Mouse (Mus musculus) forebrain, embryonic 11.5 days (tissue): ENCODE results near the gene 4930579F01Rik. TPM values are rescaled to one million over a fixed set of nuclear protein-coding genes. Genes with fewer than 3 reads are reported as not detected.
A peak's percentile ranks its signal among the peaks of the same experiment; 100 is the strongest.

Experiments used
- ATAC-seq: fragments of 200-750 bp; cut with Nextera tagmentation; replicated peaks from 2 replicates; pipeline ENCODE4 v1.8.0; 2017; ENCODE audit warnings: moderate TSS enrichment; ENCODE audit not compliant: low FRiP score
- DNase-seq: peaks from one replicate; pipeline ENCODE4 v3.0.0-alpha.2; 2017; ENCODE audit warnings: low spot score
- H3K27ac ChIP-seq: fragments of 300-500 bp; sonication (generic); 2 replicates; pipeline ENCODE4 v1.5.1; 2014; ENCODE audit warnings: low read depth, low read length
- H3K27me3 ChIP-seq: fragments of 300-500 bp; sonication (generic); 2 replicates; pipeline ENCODE4 v1.6.1; 2014; ENCODE audit warnings: mild to moderate bottlenecking, low read length, mixed read lengths; ENCODE audit not compliant: control insufficient read depth, insufficient read depth
- H3K36me3 ChIP-seq: fragments of 300-500 bp; sonication (generic); 2 replicates; pipeline ENCODE4 v1.6.1; 2014; ENCODE audit warnings: mild to moderate bottlenecking, low read length, moderate library complexity, mixed read lengths; ENCODE audit not compliant: control insufficient read depth, insufficient read depth
- H3K4me1 ChIP-seq: fragments of 300-500 bp; sonication (generic); replicated peaks from 2 replicates; pipeline ENCODE4 v1.6.1; 2014; ENCODE audit warnings: low read length, mixed read lengths; ENCODE audit not compliant: control insufficient read depth, insufficient read depth
- H3K4me2 ChIP-seq: fragments of 300-500 bp; sonication (generic); 2 replicates; pipeline ENCODE4 v1.6.1; 2014; ENCODE audit warnings: low read depth, mild to moderate bottlenecking, low read length, moderate library complexity, mixed read lengths; ENCODE audit not compliant: severe bottlenecking
- H3K4me3 ChIP-seq: fragments of 300-500 bp; sonication (generic); 2 replicates; pipeline ENCODE4 v1.5.1; 2014; ENCODE audit warnings: low read depth, low read length
- H3K9ac ChIP-seq: fragments of 300-500 bp; sonication (generic); 2 replicates; pipeline ENCODE4 v1.6.1; 2014; ENCODE audit warnings: low read length
- H3K9me3 ChIP-seq: fragments of 300-500 bp; sonication (generic); 2 replicates; pipeline ENCODE4 v1.6.1; 2016; ENCODE audit warnings: low read length, mixed read lengths; ENCODE audit not compliant: control insufficient read depth
- WGBS: fragments of 180-500 bp; shearing (Covaris S2); extraction: QIAGEN DNeasy Blood & Tissue Kit; methylation state at CpG from one replicate; pipeline ENCODE4 v1.1.7; 2014; 5-methylcytosine and 5-hydroxymethylcytosine counted together
- polyA plus RNA-seq: library from polyadenylated mRNA; unstranded; fragments of >200 nt; fragmentation: Nextera tagmentation; extraction: Ambion mirVana; gene quantifications from 2 replicates; pipeline ENCODE4 v1.2.1, GENCODE M21; 2014

4930579F01Rik gene
- polyA plus RNA-seq, 1 experiment from 2014 or later: not detected

- H3K9me3 ChIP-seq: no peaks in the 10 kb centered on the region
- no peaks in the 10 kb centered on the region for H3K27me3 ChIP-seq
- H3K4me2 ChIP-seq: no peak overlapping the region
- DNase-seq (no peak), ATAC-seq (no peak)
- H3K4me1 ChIP-seq: no peaks in the 10 kb centered on the region; the same call in 1 of the 2 replicates
- 68% methylated on average over 4 of the region's 4 CpGs for WGBS
- H3K27ac ChIP-seq: no peak overlapping the region
- no peaks in the 10 kb centered on the region for H3K36me3 ChIP-seq
- H3K9ac ChIP-seq: no peak overlapping the region
- H3K4me3 ChIP-seq: no peak overlapping the region
Observed at GRCm38 (mm10) chr3:138185290-138185689, 8.3 kb downstream of the 4930579F01Rik start.

DNA sequence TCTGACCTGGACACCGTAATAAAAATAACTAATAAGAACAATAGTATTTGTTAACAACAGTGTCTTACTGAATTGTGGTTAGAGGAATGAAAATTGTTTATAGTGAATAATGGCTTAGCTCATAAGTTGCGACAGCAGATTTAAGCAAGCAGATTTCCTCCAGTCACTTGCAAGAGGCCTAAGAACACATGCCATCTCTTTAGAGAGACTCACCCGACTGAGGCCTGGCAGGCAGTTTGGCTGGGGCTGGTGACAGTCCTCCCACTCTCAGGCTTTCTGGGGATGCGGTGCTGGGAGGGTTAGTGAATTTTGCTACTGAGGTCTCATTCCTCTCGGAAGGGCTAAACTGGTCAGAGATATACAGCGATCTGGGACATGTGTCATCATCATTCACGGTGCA is 10.3 kb downstream of the 4930579F01Rik start:
- Histone ChIP-seq H3K4me3 (no peak overlapping the region), H3K27ac (no peak overlapping the region), H3K9ac (no peak overlapping the region), H3K9me3 (no peaks in the 10 kb centered on the region), H3K27me3 (no peaks in the 10 kb centered on the region), H3K4me2 (no peak overlapping the region), H3K4me1 (no peaks in the 10 kb centered on the region; the same call in 1 of the 2 replicates), H3K36me3 (no peaks in the 10 kb centered on the region)
- ATAC-seq: no peak
- WGBS: 91% methylated on average over 7 of the region's 7 CpGs
- no peak for DNase-seq

DNA sequence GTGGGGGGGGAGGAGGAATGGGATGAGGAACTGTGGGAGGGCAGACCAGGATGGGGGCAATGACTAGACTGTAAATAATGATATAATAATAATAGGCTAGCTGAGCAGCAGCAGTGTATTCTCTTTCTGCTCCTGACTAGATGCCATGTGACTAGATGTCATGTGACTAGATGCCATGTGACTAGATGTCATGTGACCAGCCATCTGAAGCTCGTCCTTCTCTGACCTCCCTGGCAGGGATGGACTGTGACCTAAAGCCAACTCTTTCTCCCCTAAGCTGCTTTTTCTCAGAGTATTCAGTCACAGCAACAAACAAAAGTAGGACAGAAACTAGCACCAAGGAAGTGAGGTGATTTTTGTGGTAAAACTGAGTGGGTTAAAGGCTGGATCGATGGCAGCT is 11.6 kb downstream of the 4930579F01Rik start:
- Histone ChIP-seq H3K27ac (no peak overlapping the region), H3K4me2 (no peak overlapping the region), H3K9me3 (no peaks in the 10 kb centered on the region), H3K4me3 (no peak overlapping the region), H3K9ac (no peak overlapping the region), H3K27me3 (no peaks in the 10 kb centered on the region), H3K4me1 (no peaks in the 10 kb centered on the region; the same call in 1 of the 2 replicates), H3K36me3 (no peaks in the 10 kb centered on the region)
- DNase-seq (no peak), ATAC-seq (no peak)
- 82% methylated on average over 2 of the region's 2 CpGs for WGBS

- no peak overlapping the region for H3K4me3 ChIP-seq
- H3K27ac ChIP-seq: no peak overlapping the region
- ATAC-seq (no peak), DNase-seq (no peak)
- no peaks in the 10 kb centered on the region for H3K36me3 ChIP-seq
- H3K9ac ChIP-seq: no peak overlapping the region
- H3K27me3 ChIP-seq: no peaks in the 10 kb centered on the region
- no peak overlapping the region for H3K4me2 ChIP-seq
- H3K4me1 ChIP-seq: no peaks in the 10 kb centered on the region
- H3K9me3 ChIP-seq: no peaks in the 10 kb centered on the region
- 91% methylated on average over 6 of the region's 6 CpGs for WGBS
Observed at GRCm38 (mm10) chr3:138175551-138175950, 18.1 kb downstream of the 4930579F01Rik start.

- Histone ChIP-seq H3K4me3 (no peak overlapping the region), H3K36me3 (no peaks in the 10 kb centered on the region), H3K27ac (no peak overlapping the region), H3K27me3 (no peaks in the 10 kb centered on the region), H3K9me3 (no peaks in the 10 kb centered on the region), H3K9ac (no peak overlapping the region), H3K4me1 (no peaks in the 10 kb centered on the region), H3K4me2 (no peak overlapping the region)
- DNase-seq: no peak
- no peak for ATAC-seq
- WGBS: 78% methylated on average over 10 of the region's 10 CpGs
Observed at GRCm38 (mm10) chr3:138173291-138173690, 20.3 kb downstream of the 4930579F01Rik start.

DNA sequence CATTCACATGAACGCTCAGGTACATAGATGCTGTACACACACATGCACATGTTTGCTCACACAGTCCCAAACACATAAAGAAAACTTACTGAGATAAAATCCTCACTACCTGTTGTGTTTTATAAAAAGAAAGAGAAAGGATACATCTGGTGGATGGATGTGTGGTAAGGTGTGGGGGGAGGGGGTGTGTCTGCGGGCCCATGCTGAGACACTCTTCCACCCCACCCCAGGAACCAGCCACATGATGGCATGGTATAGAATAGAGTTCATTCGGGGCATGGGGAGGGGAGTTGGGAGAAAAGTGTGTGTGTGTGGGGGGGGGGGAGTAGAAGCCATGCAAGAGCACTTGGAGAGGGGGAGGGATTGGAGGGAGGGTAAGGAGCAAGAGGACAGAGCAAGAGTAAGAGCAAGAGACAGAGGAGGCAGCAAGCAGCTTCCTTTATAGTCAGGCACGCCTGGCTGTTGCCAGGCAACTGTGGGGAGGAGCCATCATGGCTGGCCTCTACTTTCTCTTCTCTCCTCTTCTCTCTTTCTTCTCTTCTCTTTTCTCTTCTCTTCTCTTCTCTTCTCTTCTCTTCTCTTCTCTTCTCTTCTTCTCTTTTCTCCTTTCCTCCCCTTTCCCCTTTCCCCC is 31.0 kb downstream of the 4930579F01Rik start:
- no peak overlapping the region for H3K27ac ChIP-seq
- no peaks in the 10 kb centered on the region for H3K4me1 ChIP-seq
- peak; percentile 51; the same call in 1 of the 2 replicates for ATAC-seq
- H3K9me3 ChIP-seq: no peaks in the 10 kb centered on the region
- H3K27me3 ChIP-seq: no peaks in the 10 kb centered on the region
- no peaks in the 10 kb centered on the region for H3K36me3 ChIP-seq
- DNase-seq: no peak
- 63% methylated on average over 4 of the region's 4 CpGs for WGBS
- no peak overlapping the region for H3K4me2 ChIP-seq
- no peak overlapping the region for H3K4me3 ChIP-seq
- no peak overlapping the region for H3K9ac ChIP-seq

DNA sequence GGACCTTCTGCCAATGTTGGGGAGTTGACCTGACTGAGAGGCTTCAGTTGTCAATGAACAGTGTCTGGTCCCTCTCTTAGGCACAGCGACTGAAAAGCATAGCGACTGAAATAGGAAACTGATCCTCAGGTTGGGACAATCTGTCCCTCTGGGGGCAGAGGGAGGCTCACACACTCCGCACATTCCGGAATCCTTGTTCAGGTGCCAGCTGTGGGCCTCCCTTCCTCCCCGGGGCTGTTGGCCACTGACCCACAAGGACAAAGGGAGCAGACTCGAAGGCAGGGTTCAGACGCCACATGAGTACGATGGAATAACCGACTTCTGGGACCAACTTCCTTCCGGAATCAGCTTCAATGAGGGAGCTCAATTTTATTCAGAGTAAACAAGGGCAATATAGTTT is 32.0 kb downstream of the 4930579F01Rik start:
- ATAC-seq: no peak
- Histone ChIP-seq H3K4me3 (no peak overlapping the region), H3K9me3 (no peaks in the 10 kb centered on the region), H3K27me3 (no peaks in the 10 kb centered on the region), H3K4me1 (no peaks in the 10 kb centered on the region), H3K9ac (no peak overlapping the region), H3K36me3 (no peaks in the 10 kb centered on the region), H3K27ac (no peak overlapping the region), H3K4me2 (no peak overlapping the region)
- WGBS: 87% methylated on average over 10 of the region's 10 CpGs
- no peak for DNase-seq

DNA sequence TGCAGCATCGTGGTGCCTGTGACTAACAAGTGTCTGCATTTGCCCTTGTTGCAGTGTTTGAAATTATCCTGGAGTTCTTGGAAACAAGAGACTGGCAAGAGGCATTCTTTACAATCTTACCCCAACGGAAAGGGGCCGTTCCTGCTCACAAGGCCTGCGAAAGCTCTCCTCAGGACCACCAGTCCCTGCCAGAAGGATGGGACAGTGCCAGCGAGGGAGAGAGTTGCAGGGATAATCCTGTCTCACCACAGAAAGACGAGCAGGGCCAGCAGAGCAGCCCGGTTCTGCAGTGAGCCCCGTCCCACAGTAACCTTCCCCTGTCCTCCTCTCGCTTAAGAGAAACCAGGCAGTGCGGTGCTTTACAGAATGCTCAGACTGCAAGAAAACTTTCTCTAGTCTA is 37.0 kb downstream of the 4930579F01Rik start:
- WGBS: 75% methylated on average over 10 of the region's 10 CpGs
- no peak for DNase-seq
- no peaks in the 10 kb centered on the region for H3K9me3 ChIP-seq

GRCm38 (mm10) chr3:138155062-138155461 is 38.6 kb downstream of the 4930579F01Rik start:
- Histone ChIP-seq H3K9me3 (no peaks in the 10 kb centered on the region), H3K27me3 (no peaks in the 10 kb centered on the region), H3K4me2 (no peak overlapping the region), H3K36me3 (no peaks in the 10 kb centered on the region), H3K9ac (no peak overlapping the region), H3K4me1 (no peaks in the 10 kb centered on the region), H3K27ac (no peak overlapping the region), H3K4me3 (no peak overlapping the region)
- 85% methylated on average over 4 of the region's 4 CpGs for WGBS
- DNase-seq: no peak
- ATAC-seq: no peak

More for the DNA sequence above, 37.0 kb downstream of the 4930579F01Rik start:
- H3K9ac ChIP-seq: no peak overlapping the region
- H3K36me3 ChIP-seq: no peaks in the 10 kb centered on the region
- no peaks in the 10 kb centered on the region for H3K4me1 ChIP-seq
- H3K27me3 ChIP-seq: no peaks in the 10 kb centered on the region
- no peak for ATAC-seq
- H3K27ac ChIP-seq: no peak overlapping the region
- H3K4me3 ChIP-seq: no peak overlapping the region
- H3K4me2 ChIP-seq: no peak overlapping the region
